Comparison of ENCODE assay signal across 8 mouse cellular contexts in the genomic region with DNA sequence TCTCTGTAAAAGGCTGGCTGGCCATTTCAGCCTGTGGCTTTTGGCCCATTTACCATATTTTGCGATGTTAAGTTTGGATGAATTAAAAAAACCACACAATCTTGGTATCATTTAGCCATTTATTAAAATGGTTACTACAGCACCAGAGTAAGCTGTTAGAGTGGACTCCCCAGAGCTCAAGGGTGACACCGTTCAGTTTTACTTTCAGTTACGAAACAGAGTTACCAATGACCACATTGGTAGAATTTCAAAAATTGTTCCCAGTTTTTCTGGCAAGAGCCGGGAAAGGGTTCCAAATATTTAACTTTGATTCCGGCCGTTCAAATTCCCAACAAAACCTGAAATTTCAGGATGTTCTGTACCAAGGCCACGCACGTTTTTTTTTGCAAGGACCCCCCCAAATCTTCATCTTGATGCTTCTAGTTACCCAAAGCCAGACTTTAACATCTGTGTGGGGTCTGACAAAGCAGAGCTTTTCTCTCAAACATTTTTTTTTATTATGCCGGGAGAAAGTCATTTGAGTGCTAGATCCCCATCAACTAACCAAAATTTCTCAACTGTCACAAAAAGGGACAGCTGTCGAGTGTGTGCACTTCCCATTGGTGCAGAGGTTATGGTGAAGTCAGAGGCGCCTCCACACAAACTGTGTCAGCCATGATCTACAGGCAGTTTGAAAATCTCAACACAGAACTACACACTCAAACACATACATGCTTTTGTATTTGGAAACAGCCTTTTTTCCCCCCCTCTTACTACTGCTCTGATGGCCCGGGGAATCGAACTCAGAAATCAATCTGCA. TPM values are rescaled to one million over a fixed set of nuclear protein-coding genes. Genes with fewer than 3 reads are reported as not detected.
DNase-seq lines count a peak whose midpoint lies in the region; ATAC-seq and TF ChIP-seq lines count a peak whose summit lies in the region.

No protein-coding gene starts in this region.

- H3K4me3 ChIP-seq in layer of hippocampus, adult 2 months: peak overlapping the region; percentile 93
- peak overlapping the region; percentile 96 for H3K4me3 ChIP-seq in embryonic facial prominence, embryonic 10.5 days
- peak overlapping the region; percentile 96 for H3K4me3 ChIP-seq in hindbrain, postnatal 0 days (ENCODE audit: low read length)
- H3K4me3 ChIP-seq in midbrain, embryonic 16.5 days (ENCODE audit: low read depth, low read length): peak overlapping the region; percentile 94

- 0 out of 2 replicates have a peak overlapping the region, but pooled peaks have one; percentile 43 for H3K27ac ChIP-seq in layer of hippocampus, adult 2 months
- H3K27ac ChIP-seq in embryonic facial prominence, embryonic 10.5 days (replicated peaks): no peak overlapping the region
- no peak overlapping the region for H3K27ac ChIP-seq in hindbrain, postnatal 0 days
- H3K27ac ChIP-seq in midbrain, embryonic 16.5 days (ENCODE audit: low read length): peak overlapping the region; percentile 38; the same call in 1 of the 2 replicates

- H3K9ac ChIP-seq in hindbrain, postnatal 0 days (replicated peaks; ENCODE audit: low read length): peak overlapping the region; percentile 99
- H3K9ac ChIP-seq in midbrain, embryonic 16.5 days (ENCODE audit: low read depth, low read length): peak overlapping the region; percentile 41

- no peak for ATAC-seq in hindbrain, postnatal 0 days
- no peak for ATAC-seq in midbrain, embryonic 16.5 days

- H3K36me3 ChIP-seq in embryonic facial prominence, embryonic 10.5 days (replicated peaks): peaks cover 70% of the 10 kb centered on the region
- H3K36me3 ChIP-seq in hindbrain, postnatal 0 days (ENCODE audit: insufficient read depth, low read length): peaks cover 38% of the 10 kb centered on the region
- H3K36me3 ChIP-seq in midbrain, embryonic 16.5 days (ENCODE audit: control insufficient read depth, insufficient read depth, low read length): peaks cover 27% of the 10 kb centered on the region

- no peak for DNase-seq in layer of hippocampus, adult 2 months (ENCODE audit: low spot score in 2 of 2)
- DNase-seq in layer of hippocampus, adult 9-11 months: no peak
- DNase-seq in embryonic facial prominence, embryonic 10.5 days (ENCODE audit: low spot score): no peak
- DNase-seq in hindbrain, postnatal 0 days (ENCODE audit: low spot score): no peak
- DNase-seq in right cerebral cortex, postnatal 25 days: no peak
- no peak for DNase-seq in spleen, postnatal 4 days (ENCODE audit: low spot score in 2 of 2)
- DNase-seq in right cerebral cortex, postnatal 4 days: no peak

- no peaks in the 10 kb centered on the region for H3K9me3 ChIP-seq in embryonic facial prominence, embryonic 10.5 days
- H3K9me3 ChIP-seq in hindbrain, postnatal 0 days (ENCODE audit: low read length): no peaks in the 10 kb centered on the region
- H3K9me3 ChIP-seq in midbrain, embryonic 16.5 days (replicated peaks; ENCODE audit: control insufficient read depth, low read length, poor library complexity, severe bottlenecking): no peaks in the 10 kb centered on the region

- TF ChIP-seq CTCF in layer of hippocampus, adult 2 months (conservative IDR thresholded peaks at IDR 0.05): no peak
- TF ChIP-seq CTCF in hindbrain, postnatal 0 days (IDR thresholded peaks at IDR 0.05; ENCODE audit: low read depth): no peak

- no peaks in the 10 kb centered on the region for H3K27me3 ChIP-seq in embryonic facial prominence, embryonic 10.5 days (replicated peaks; ENCODE audit: low read depth, poor library complexity, severe bottlenecking)
- H3K27me3 ChIP-seq in hindbrain, postnatal 0 days (ENCODE audit: insufficient read depth, low read length): no peaks in the 10 kb centered on the region
- no peaks in the 10 kb centered on the region for H3K27me3 ChIP-seq in midbrain, embryonic 16.5 days (ENCODE audit: control insufficient read depth, insufficient read depth, low read depth, low read length)

- WGBS in embryonic facial prominence, embryonic 10.5 days: 82% methylated on average over 13 of the region's 13 CpGs
- WGBS in hindbrain, postnatal 0 days: 50% methylated on average over 13 of the region's 13 CpGs
- 68% methylated on average over 13 of the region's 13 CpGs for WGBS in midbrain, embryonic 16.5 days

- peaks cover 39% of the 10 kb centered on the region for H3K4me1 ChIP-seq in embryonic facial prominence, embryonic 10.5 days
- H3K4me1 ChIP-seq in hindbrain, postnatal 0 days (ENCODE audit: insufficient read depth, low read length): peaks cover 8% of the 10 kb centered on the region; the same call in 1 of the 2 replicates
- H3K4me1 ChIP-seq in midbrain, embryonic 16.5 days (ENCODE audit: control insufficient read depth, insufficient read depth, low read length): peaks cover 38% of the 10 kb centered on the region

- peak overlapping the region; percentile 76 for H3K4me2 ChIP-seq in hindbrain, postnatal 0 days (ENCODE audit: low read depth, low read length)
- peak overlapping the region; percentile 87 for H3K4me2 ChIP-seq in midbrain, embryonic 16.5 days (ENCODE audit: low read length)

RNA-seq across cellular contexts. Expression of gene Slc38a2, which starts 2.8 kb away (rescaled TPM):
- total RNA-seq in layer of hippocampus, adult 2 months (2021): 10 to 100 TPM; 73.5 to 78.1 TPM
- polyA plus RNA-seq in embryonic facial prominence, embryonic 10.5 days (2016; fragmentation: Nextera tagmentation; extraction: Ambion mirVana): 179 TPM in 2 replicates
- 82.1 and 85.3 TPM in 2 replicates for total RNA-seq in hindbrain, postnatal 0 days (2014; rRNA removed)
- polyA plus RNA-seq in hindbrain, postnatal 0 days (2015; fragmentation: Nextera tagmentation; extraction: Ambion mirVana): 72.4 and 74.4 TPM in 2 replicates
- 111 and 127 TPM in 2 replicates for polyA plus RNA-seq in midbrain, embryonic 16.5 days (2015; fragmentation: Nextera tagmentation; extraction: Ambion mirVana)

RNA-seq across cellular contexts. Expression of gene Slc38a1, which starts 54.0 kb away (rescaled TPM):
- 10 to 100 TPM; 78.9 to 80.9 TPM for total RNA-seq in layer of hippocampus, adult 2 months (2021)
- polyA plus RNA-seq in embryonic facial prominence, embryonic 10.5 days (2016; fragmentation: Nextera tagmentation; extraction: Ambion mirVana): 120 and 124 TPM in 2 replicates
- 82.6 and 89.1 TPM in 2 replicates for total RNA-seq in hindbrain, postnatal 0 days (2014; rRNA removed)
- 109 and 115 TPM in 2 replicates for polyA plus RNA-seq in hindbrain, postnatal 0 days (2015; fragmentation: Nextera tagmentation; extraction: Ambion mirVana)
- 120 and 142 TPM in 2 replicates for polyA plus RNA-seq in midbrain, embryonic 16.5 days (2015; fragmentation: Nextera tagmentation; extraction: Ambion mirVana)

Comparison
In these comparisons a context has a peak if more than half of its experiments do, and no peak if none do; other contexts are left out.
1. H3K27ac ChIP-seq: peak in layer of hippocampus, adult 2 months (single experiment) and midbrain, embryonic 16.5 days (single experiment); none in embryonic facial prominence, embryonic 10.5 days (single experiment) and hindbrain, postnatal 0 days (single experiment).
2. Peak in every context shown above with its lines, with median percentiles within 50 percentile points of each other: H3K4me3 ChIP-seq.